Mouse (Mus musculus) hindbrain, embryonic 14.5 days (tissue): ENCODE results near the gene Pbld1. TPM values are rescaled to one million over a fixed set of nuclear protein-coding genes. Genes with fewer than 3 reads are reported as not detected.
A peak's percentile ranks its signal among the peaks of the same experiment; 100 is the strongest.

Experiments
- ATAC-seq: fragments of 200-750 bp; cut with Nextera tagmentation; 2 replicates; pipeline ENCODE4 v1.8.0; 2017; ENCODE audit warnings: moderate number of reproducible peaks, mild to moderate bottlenecking, moderate TSS enrichment, moderate library complexity; ENCODE audit not compliant: low FRiP score
- DNase-seq: peaks from one replicate; pipeline ENCODE4 v3.0.0-alpha.2; 2015; ENCODE audit warnings: low spot score
- H3K27ac ChIP-seq: fragments of 300-500 bp; sonication (generic); 2 replicates; pipeline ENCODE4 v1.5.1; 2014; ENCODE audit warnings: mild to moderate bottlenecking, moderate library complexity
- H3K27me3 ChIP-seq: fragments of 300-500 bp; sonication (generic); 2 replicates; pipeline ENCODE4 v1.6.1; 2014; ENCODE audit warnings: mild to moderate bottlenecking, low read length, mixed read lengths; ENCODE audit not compliant: control insufficient read depth, insufficient read depth
- H3K36me3 ChIP-seq: fragments of 300-500 bp; sonication (generic); replicated peaks from 2 replicates; pipeline ENCODE4 v1.6.1; 2014; ENCODE audit not compliant: control insufficient read depth, insufficient read depth
- H3K4me1 ChIP-seq: fragments of 300-500 bp; sonication (generic); replicated peaks from 2 replicates; pipeline ENCODE4 v1.6.1; 2014; ENCODE audit warnings: antibody characterized with exemption, low read length, mixed read lengths; ENCODE audit not compliant: control insufficient read depth, insufficient read depth
- H3K4me2 ChIP-seq: fragments of 300-500 bp; sonication (generic); replicated peaks from 2 replicates; pipeline ENCODE4 v1.6.1; 2014; ENCODE audit warnings: mild to moderate bottlenecking, moderate library complexity
- H3K4me3 ChIP-seq: fragments of 300-500 bp; sonication (generic); replicated peaks from 2 replicates; pipeline ENCODE4 v1.5.1; 2014; ENCODE audit warnings: mild to moderate bottlenecking, low read length
- H3K9ac ChIP-seq: fragments of 300-500 bp; sonication (generic); 2 replicates; pipeline ENCODE4 v1.6.1; 2014
- H3K9me3 ChIP-seq: fragments of 300-500 bp; sonication (generic); 2 replicates; pipeline ENCODE4 v1.6.1; 2016; ENCODE audit warnings: low read length; ENCODE audit not compliant: control insufficient read depth
- WGBS: fragments of 180-500 bp; shearing (Covaris S2); extraction: QIAGEN DNeasy Blood & Tissue Kit; methylation state at CpG from one replicate; pipeline ENCODE4 v1.1.7; 2014; 5-methylcytosine and 5-hydroxymethylcytosine counted together
- polyA plus RNA-seq: library from polyadenylated mRNA; unstranded; fragments of >200 nt; fragmentation: Nextera tagmentation; extraction: Ambion mirVana; gene quantifications from 2 replicates; pipeline ENCODE4 v1.2.1, GENCODE M21; 2014

The Pbld1 gene
- polyA plus RNA-seq, 1 experiment from 2014 or later: 0.75 TPM

GRCm38 (mm10) chr10:63099521-63099920 lies 39.6 kb downstream of the Pbld1 start, which contains the start of gene Atoh7:
Gene Atoh7 (plus strand): TSS chr10:63099651.
- WGBS: 4% methylated on average over 16 of the region's 16 CpGs
- ATAC-seq (no peak), DNase-seq (no peak)

DNA sequence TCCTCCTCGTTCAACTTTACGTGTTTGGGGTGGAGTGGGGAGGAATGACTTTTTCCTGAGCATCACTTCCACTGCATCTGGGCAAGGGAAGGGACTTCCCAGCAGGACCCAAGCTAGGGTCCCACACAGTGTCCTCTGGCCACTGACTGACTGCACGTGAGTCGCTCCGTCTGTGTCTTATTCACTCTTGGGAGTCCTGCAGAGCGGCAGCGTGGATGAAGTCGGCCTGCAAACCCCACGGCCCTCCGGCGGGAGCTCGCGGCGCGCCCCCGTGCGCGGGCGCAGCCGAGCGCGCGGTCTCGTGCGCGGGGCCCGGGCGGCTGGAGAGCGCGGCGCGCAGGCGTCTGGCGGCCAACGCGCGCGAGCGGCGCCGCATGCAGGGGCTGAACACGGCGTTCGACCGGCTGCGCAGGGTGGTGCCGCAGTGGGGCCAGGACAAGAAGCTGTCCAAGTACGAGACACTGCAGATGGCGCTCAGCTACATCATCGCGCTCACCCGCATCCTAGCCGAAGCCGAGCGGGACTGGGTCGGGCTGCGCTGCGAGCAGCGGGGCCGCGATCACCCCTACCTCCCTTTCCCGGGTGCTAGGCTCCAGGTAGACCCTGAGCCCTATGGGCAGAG lies 40.1 kb downstream of the Pbld1 start:
- no peaks in the 10 kb centered on the region; the same call in 1 of the 2 replicates for H3K4me1 ChIP-seq
- WGBS: under 1% methylated on average over 62 of the region's 62 CpGs
- peak overlapping the region; percentile 51; the same call in 1 of the 2 replicates for H3K27ac ChIP-seq
- DNase-seq: peak; percentile 76
- ATAC-seq: peak; percentile 94
- no peaks in the 10 kb centered on the region for H3K36me3 ChIP-seq
- peak overlapping the region; percentile 65 for H3K4me3 ChIP-seq
- H3K4me2 ChIP-seq: peak overlapping the region; percentile 97
- H3K27me3 ChIP-seq: peaks cover 15% of the 10 kb centered on the region
- no peaks in the 10 kb centered on the region for H3K9me3 ChIP-seq
- H3K9ac ChIP-seq: peak overlapping the region; percentile 77

More at GRCm38 (mm10) chr10:63099521-63099920, 39.6 kb downstream of the Pbld1 start, which contains the start of gene Atoh7:
- H3K4me1 ChIP-seq: no peaks in the 10 kb centered on the region; the same call in 1 of the 2 replicates
- no peaks in the 10 kb centered on the region for H3K9me3 ChIP-seq
- H3K36me3 ChIP-seq: no peaks in the 10 kb centered on the region
- peak within 1 kb of the TSS; percentile 97 for H3K4me2 ChIP-seq
- peaks cover 15% of the 10 kb centered on the region for H3K27me3 ChIP-seq
- peak within 1 kb of the TSS; percentile 65 for H3K4me3 ChIP-seq
- H3K9ac ChIP-seq: peak within 1 kb of the TSS; percentile 77
- peak within 1 kb of the TSS; percentile 51; the same call in 1 of the 2 replicates for H3K27ac ChIP-seq

GRCm38 (mm10) chr10:63100657-63101056 lies 40.7 kb downstream of the Pbld1 start:
- Histone ChIP-seq H3K4me1 (no peaks in the 10 kb centered on the region; the same call in 1 of the 2 replicates), H3K36me3 (no peaks in the 10 kb centered on the region), H3K9me3 (no peaks in the 10 kb centered on the region), H3K27me3 (peaks cover 15% of the 10 kb centered on the region; the same call in 1 of the 2 replicates), H3K4me3 (peak overlapping the region; percentile 65), H3K27ac (peak overlapping the region; percentile 51; the same call in 1 of the 2 replicates), H3K9ac (peak overlapping the region; percentile 77), H3K4me2 (peak overlapping the region; percentile 97)
- WGBS: 9% methylated on average over 9 of the region's 9 CpGs
- no peak for DNase-seq
- ATAC-seq: peak; percentile 51; the same call in 1 of the 2 replicates

DNA sequence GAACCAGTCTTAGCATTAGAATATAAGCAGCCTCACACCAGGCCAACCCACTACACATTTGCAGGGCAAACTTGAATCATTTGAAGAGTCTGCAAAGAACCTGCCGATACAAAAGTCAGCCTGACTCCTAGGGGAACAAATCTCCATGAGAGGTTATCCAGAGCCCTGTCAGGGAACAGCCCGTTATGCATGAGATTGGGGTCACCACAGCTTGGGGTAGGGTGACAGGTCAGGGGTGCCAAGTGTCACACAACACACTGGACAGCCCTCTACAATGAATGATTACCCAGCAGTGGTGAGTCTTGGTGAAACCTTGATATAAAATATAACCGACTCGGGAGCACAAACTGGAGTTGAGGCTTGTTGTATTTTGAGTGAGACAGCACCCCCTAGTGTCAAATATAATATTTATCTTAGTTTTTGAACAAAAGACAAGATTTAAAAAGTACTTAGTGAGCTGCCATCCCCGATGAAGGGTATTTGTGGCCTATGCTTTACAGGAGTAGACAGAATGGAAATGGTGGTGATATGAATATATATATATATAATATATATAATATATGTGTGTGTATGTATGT lies 53.2 kb downstream of the Pbld1 start:
- no peaks in the 10 kb centered on the region for H3K4me1 ChIP-seq
- no peaks in the 10 kb centered on the region for H3K9me3 ChIP-seq
- H3K27ac ChIP-seq: no peak overlapping the region
- no peak overlapping the region for H3K4me3 ChIP-seq
- ATAC-seq: no peak
- H3K36me3 ChIP-seq: no peaks in the 10 kb centered on the region
- H3K27me3 ChIP-seq: no peaks in the 10 kb centered on the region
- H3K4me2 ChIP-seq: no peak overlapping the region
- no peak overlapping the region for H3K9ac ChIP-seq
- 50% methylated on average over 5 of the region's 5 CpGs for whole genome bisulfite sequencing
- peak; percentile 76 for DNase-seq

GRCm38 (mm10) chr10:63113716-63114360 lies 53.9 kb downstream of the Pbld1 start:
- no peak overlapping the region for H3K4me2 ChIP-seq
- H3K27ac ChIP-seq: no peak overlapping the region
- no peaks in the 10 kb centered on the region for H3K4me1 ChIP-seq
- no peak overlapping the region for H3K9ac ChIP-seq
- no peaks in the 10 kb centered on the region for H3K9me3 ChIP-seq
- H3K36me3 ChIP-seq: no peaks in the 10 kb centered on the region
- no peak for ATAC-seq
- H3K27me3 ChIP-seq: no peaks in the 10 kb centered on the region
- H3K4me3 ChIP-seq: no peak overlapping the region
- 91% methylated on average over 6 of the region's 6 CpGs for WGBS
- DNase-seq: no peak

GRCm38 (mm10) chr10:63115881-63116280 lies 55.9 kb downstream of the Pbld1 start:
- Histone ChIP-seq H3K4me3 (no peak overlapping the region), H3K36me3 (no peaks in the 10 kb centered on the region), H3K9me3 (no peaks in the 10 kb centered on the region), H3K9ac (no peak overlapping the region), H3K27ac (no peak overlapping the region), H3K4me1 (no peaks in the 10 kb centered on the region), H3K4me2 (no peak overlapping the region), H3K27me3 (no peaks in the 10 kb centered on the region)
- ATAC-seq (no peak), DNase-seq (no peak)
- WGBS: 86% methylated on average over 15 of the region's 15 CpGs

- no peaks in the 10 kb centered on the region for H3K36me3 ChIP-seq
- ATAC-seq (no peak), DNase-seq (no peak)
- no peak overlapping the region for H3K27ac ChIP-seq
- no peaks in the 10 kb centered on the region for H3K4me1 ChIP-seq
- H3K4me2 ChIP-seq: no peak overlapping the region
- no peaks in the 10 kb centered on the region for H3K27me3 ChIP-seq
- WGBS: 92% methylated on average over 9 of the region's 9 CpGs
- no peak overlapping the region for H3K9ac ChIP-seq
- H3K9me3 ChIP-seq: no peaks in the 10 kb centered on the region
- no peak overlapping the region for H3K4me3 ChIP-seq
Observed at GRCm38 (mm10) chr10:63116376-63116775, 56.4 kb downstream of the Pbld1 start.

- no peaks in the 10 kb centered on the region for H3K4me1 ChIP-seq
- H3K27ac ChIP-seq: no peak overlapping the region
- H3K9me3 ChIP-seq: no peaks in the 10 kb centered on the region
- H3K9ac ChIP-seq: no peak overlapping the region
- DNase-seq: no peak
- H3K4me3 ChIP-seq: no peak overlapping the region
- H3K4me2 ChIP-seq: no peak overlapping the region
- WGBS: 94% methylated on average over 8 of the region's 8 CpGs
- ATAC-seq: no peak
- no peaks in the 10 kb centered on the region for H3K27me3 ChIP-seq
- no peaks in the 10 kb centered on the region for H3K36me3 ChIP-seq
Observed at GRCm38 (mm10) chr10:63117583-63117982, 57.6 kb downstream of the Pbld1 start.

- Histone ChIP-seq H3K4me2 (no peak overlapping the region), H3K9ac (no peak overlapping the region), H3K27me3 (no peaks in the 10 kb centered on the region), H3K27ac (no peak overlapping the region), H3K36me3 (no peaks in the 10 kb centered on the region), H3K4me3 (no peak overlapping the region), H3K4me1 (no peaks in the 10 kb centered on the region), H3K9me3 (no peaks in the 10 kb centered on the region)
- 81% methylated on average over 14 of the region's 14 CpGs for WGBS
- no peak for DNase-seq
- ATAC-seq: no peak
Observed at GRCm38 (mm10) chr10:63119916-63120315, 60.0 kb downstream of the Pbld1 start.
